Mouse (Mus musculus): Measurements from ENCODE around the gene Ppt2. TPM values are rescaled to one million over a fixed set of nuclear protein-coding genes. Genes with fewer than 3 reads are reported as not detected.

Gene Ppt2
- polyA plus RNA-seq, 1 experiment from 2014 or later = 24.9 TPM

DNA sequence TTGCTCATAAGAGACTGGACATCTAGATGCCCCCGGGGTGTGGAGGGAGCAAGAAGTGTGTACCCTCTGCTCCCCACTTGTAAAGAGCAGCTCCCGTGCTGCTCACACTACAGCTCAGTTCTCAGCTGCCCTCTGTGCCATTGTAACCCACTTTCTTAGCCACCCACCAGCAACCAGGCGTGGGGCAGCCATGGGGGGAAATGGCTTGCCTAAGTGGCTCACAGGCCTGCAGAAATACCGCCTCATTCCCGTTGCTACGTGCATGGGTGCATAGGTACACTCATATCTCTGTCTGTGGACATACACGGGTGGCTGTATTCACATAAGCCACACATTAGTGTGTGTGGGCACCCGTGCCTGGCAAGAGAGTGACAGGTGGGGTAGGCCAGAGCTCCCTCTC is 34.7 kb upstream of the Ppt2 start:
- no peaks in the 10 kb centered on the region for H3K36me3 ChIP-seq (ENCODE audit: insufficient read depth, low read length)
- peaks cover 7% of the 10 kb centered on the region for H3K27me3 ChIP-seq (replicated peaks; ENCODE audit: insufficient read depth, low read length)
- H3K9me3 ChIP-seq (ENCODE audit: low read length) = no peaks in the 10 kb centered on the region
- no peak overlapping the region for H3K27ac ChIP-seq (ENCODE audit: low read length)
- no peak overlapping the region for H3K9ac ChIP-seq (replicated peaks; ENCODE audit: low read depth)
- no peak overlapping the region for H3K4me2 ChIP-seq (replicated peaks; ENCODE audit: low read depth, low read length)
- H3K4me3 ChIP-seq (ENCODE audit: low read depth, low read length) = no peak overlapping the region
- DNase-seq (ENCODE audit: low spot score) = no peak
- WGBS = 83% methylated on average over 8 of the region's 8 CpGs
- no peak for ATAC-seq
- TF ChIP-seq EP300 (IDR thresholded peaks at IDR 0.05) (no peak), CTCF (IDR thresholded peaks at IDR 0.05) (no peak)
- peaks cover 12% of the 10 kb centered on the region; the same call in 1 of the 2 replicates for H3K4me1 ChIP-seq (ENCODE audit: insufficient read depth, low read depth, low read length)

DNA sequence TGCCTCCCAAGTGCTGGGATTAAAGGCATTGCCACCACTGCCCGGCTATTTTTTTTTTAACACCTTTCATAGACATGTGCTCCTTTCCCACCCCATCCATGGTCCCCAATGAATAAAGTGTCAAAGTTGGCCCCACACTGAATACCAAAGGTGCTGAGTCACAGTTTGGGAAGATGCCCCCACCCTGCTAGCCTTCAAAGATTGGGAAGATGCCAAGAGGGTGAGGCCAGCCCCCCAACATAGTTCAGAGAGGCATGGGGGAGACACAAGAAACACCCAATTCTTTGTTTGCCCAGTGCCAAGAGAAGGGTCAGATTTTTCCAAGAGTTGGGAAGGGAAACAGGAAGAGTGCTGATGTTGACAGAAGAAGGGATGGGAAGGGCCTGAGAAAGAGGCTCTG is 34.2 kb upstream of the Ppt2 start:
- no peak overlapping the region for H3K4me3 ChIP-seq (ENCODE audit: low read depth, low read length)
- H3K9ac ChIP-seq (replicated peaks; ENCODE audit: low read depth) = no peak overlapping the region
- no peaks in the 10 kb centered on the region for H3K36me3 ChIP-seq (ENCODE audit: insufficient read depth, low read length)
- H3K4me1 ChIP-seq (ENCODE audit: insufficient read depth, low read depth, low read length) = peaks cover 12% of the 10 kb centered on the region; the same call in 1 of the 2 replicates
- no peaks in the 10 kb centered on the region for H3K9me3 ChIP-seq (ENCODE audit: low read length)
- DNase-seq (ENCODE audit: low spot score) = no peak
- no peak overlapping the region for H3K27ac ChIP-seq (ENCODE audit: low read length)
- WGBS = 90% methylated on average over 1 of the region's 1 CpGs
- no peak for ATAC-seq
- no peak overlapping the region for H3K4me2 ChIP-seq (replicated peaks; ENCODE audit: low read depth, low read length)
- no peak for TF ChIP-seq EP300 (IDR thresholded peaks at IDR 0.05)
- TF ChIP-seq CTCF (IDR thresholded peaks at IDR 0.05) = no peak
- peaks cover 7% of the 10 kb centered on the region for H3K27me3 ChIP-seq (replicated peaks; ENCODE audit: insufficient read depth, low read length)

GRCm38 (mm10) chr17:34661121-34661591 is 32.8 kb upstream of the Ppt2 start:
- Histone ChIP-seq H3K27me3 (replicated peaks; ENCODE audit: insufficient read depth, low read length) (peaks cover 7% of the 10 kb centered on the region), H3K4me2 (replicated peaks; ENCODE audit: low read depth, low read length) (peak overlapping the region; percentile 48), H3K36me3 (ENCODE audit: insufficient read depth, low read length) (no peaks in the 10 kb centered on the region), H3K27ac (ENCODE audit: low read length) (peak overlapping the region; percentile 57; the same call in 1 of the 2 replicates), H3K4me3 (ENCODE audit: low read depth, low read length) (peak overlapping the region; percentile 14; the same call in 1 of the 2 replicates), H3K4me1 (ENCODE audit: insufficient read depth, low read depth, low read length) (peaks cover 12% of the 10 kb centered on the region), H3K9ac (replicated peaks; ENCODE audit: low read depth) (no peak overlapping the region), H3K9me3 (ENCODE audit: low read length) (no peaks in the 10 kb centered on the region)
- DNase-seq (ENCODE audit: low spot score) = peak; percentile 81
- peak; percentile 79 for TF ChIP-seq EP300 (IDR thresholded peaks at IDR 0.05)
- TF ChIP-seq CTCF (IDR thresholded peaks at IDR 0.05) = no peak
- WGBS = 3% methylated on average over 18 of the region's 19 CpGs
- peak; percentile 83 for ATAC-seq

DNA sequence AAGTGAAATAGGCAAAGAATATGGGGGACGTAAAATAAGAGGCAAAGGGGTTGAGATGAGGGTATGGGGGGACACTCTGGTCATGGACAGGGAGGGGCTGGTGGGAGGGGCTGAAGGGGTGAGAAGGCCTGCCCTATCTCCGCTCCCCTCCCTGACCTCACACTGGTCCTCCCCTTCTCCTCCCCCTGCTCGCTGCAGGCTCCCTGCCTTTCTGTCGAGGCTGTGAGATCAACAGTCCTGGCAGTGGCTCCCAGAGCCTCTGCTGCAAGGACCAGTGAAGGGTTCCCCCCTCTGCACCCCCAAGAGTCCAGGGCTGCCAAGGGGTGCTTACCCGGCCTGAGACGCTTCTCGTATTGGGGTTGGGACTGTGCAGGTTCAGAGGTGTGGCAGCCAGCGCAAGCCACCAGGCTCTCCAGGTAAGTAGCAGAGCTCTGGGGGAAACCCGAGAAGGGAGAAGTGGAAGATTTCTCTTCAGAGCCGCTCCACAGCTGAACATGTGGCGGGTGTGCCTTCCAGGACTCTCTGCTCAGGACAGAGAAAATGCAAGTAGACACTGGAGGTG is 32.0 kb upstream of the Ppt2 start:
- no peak overlapping the region; the same call in 1 of the 2 replicates for H3K27ac ChIP-seq (ENCODE audit: low read length)
- DNase-seq (ENCODE audit: low spot score) (no peak), ATAC-seq (no peak)
- peak overlapping the region; percentile 8; the same call in 1 of the 2 replicates for H3K4me3 ChIP-seq (ENCODE audit: low read depth, low read length)
- WGBS = 22% methylated on average over 10 of the region's 11 CpGs
- H3K27me3 ChIP-seq (replicated peaks; ENCODE audit: insufficient read depth, low read length) = peaks cover 7% of the 10 kb centered on the region
- no peaks in the 10 kb centered on the region for H3K9me3 ChIP-seq (ENCODE audit: low read length)
- no peak overlapping the region; the same call in 1 of the 2 replicates for H3K4me2 ChIP-seq (replicated peaks; ENCODE audit: low read depth, low read length)
- H3K9ac ChIP-seq (replicated peaks; ENCODE audit: low read depth) = no peak overlapping the region
- TF ChIP-seq EP300 (IDR thresholded peaks at IDR 0.05) = no peak
- TF ChIP-seq CTCF (IDR thresholded peaks at IDR 0.05) = no peak
- H3K4me1 ChIP-seq (ENCODE audit: insufficient read depth, low read depth, low read length) = peaks cover 13% of the 10 kb centered on the region
- H3K36me3 ChIP-seq (ENCODE audit: insufficient read depth, low read length) = no peaks in the 10 kb centered on the region

DNA sequence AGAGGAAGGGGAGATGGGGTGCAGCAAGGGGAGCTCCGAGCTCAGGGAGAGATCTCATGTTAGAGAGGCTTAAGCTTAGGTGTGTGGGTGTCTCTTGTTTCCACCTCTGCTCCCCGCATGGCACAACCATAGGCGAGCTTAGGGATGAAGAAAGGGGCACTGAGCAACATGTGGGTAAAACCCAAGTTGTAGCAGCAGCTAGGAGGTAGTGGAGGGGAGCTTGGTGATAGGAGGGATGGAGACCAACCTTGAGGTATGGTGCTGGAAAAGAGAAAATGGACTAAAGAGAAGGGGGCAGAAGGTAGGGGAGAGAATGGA is 31.5 kb upstream of the Ppt2 start:
- no peak overlapping the region for H3K4me2 ChIP-seq (replicated peaks; ENCODE audit: low read depth, low read length)
- H3K27ac ChIP-seq (ENCODE audit: low read length) = no peak overlapping the region
- H3K36me3 ChIP-seq (ENCODE audit: insufficient read depth, low read length) = no peaks in the 10 kb centered on the region
- peaks cover 17% of the 10 kb centered on the region for H3K4me1 ChIP-seq (ENCODE audit: insufficient read depth, low read depth, low read length)
- H3K27me3 ChIP-seq (replicated peaks; ENCODE audit: insufficient read depth, low read length) = peaks cover 7% of the 10 kb centered on the region
- no peaks in the 10 kb centered on the region for H3K9me3 ChIP-seq (ENCODE audit: low read length)
- ATAC-seq = no peak
- no peak overlapping the region for H3K9ac ChIP-seq (replicated peaks; ENCODE audit: low read depth)
- no peak for DNase-seq (ENCODE audit: low spot score)
- WGBS = 68% methylated on average over 3 of the region's 3 CpGs
- TF ChIP-seq EP300 (IDR thresholded peaks at IDR 0.05) = no peak
- TF ChIP-seq CTCF (IDR thresholded peaks at IDR 0.05) = no peak
- H3K4me3 ChIP-seq (ENCODE audit: low read depth, low read length) = no peak overlapping the region

DNA sequence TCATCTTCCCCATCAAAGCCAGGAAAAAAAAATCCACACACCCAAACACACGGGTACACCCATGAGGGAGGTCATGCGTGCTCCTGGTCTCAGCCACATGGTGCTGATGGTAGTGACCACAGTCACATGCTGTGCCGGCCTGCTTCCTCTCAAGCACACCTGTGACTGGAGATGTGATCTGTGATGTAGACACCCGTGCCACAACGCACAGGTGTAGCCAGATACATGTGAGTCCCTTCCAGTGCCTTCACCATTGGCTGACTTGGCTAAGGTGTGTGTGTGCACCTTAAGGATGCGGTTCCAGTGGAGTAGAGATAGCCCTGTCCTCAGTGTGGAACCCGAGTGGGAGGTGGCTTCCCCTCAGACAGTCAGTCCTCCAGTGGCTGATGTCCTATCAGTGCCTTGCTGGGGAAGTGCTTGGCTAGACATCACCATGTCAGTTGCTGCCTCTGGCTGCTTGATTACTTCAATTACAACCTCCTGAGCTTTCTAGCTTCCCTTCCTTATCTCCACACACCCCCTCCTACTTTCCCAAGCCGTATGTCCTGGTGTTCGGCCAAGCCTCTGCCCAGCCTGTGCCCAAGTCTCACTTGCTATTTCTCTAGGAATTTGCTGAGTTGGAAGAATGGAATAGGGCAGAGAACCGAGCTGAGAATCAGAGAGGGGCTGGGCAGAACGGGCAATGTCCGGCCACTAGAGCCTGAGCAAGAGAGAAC is 31.0 kb upstream of the Ppt2 start:
- Histone ChIP-seq H3K36me3 (ENCODE audit: insufficient read depth, low read length) (no peaks in the 10 kb centered on the region), H3K9me3 (ENCODE audit: low read length) (no peaks in the 10 kb centered on the region), H3K4me2 (replicated peaks; ENCODE audit: low read depth, low read length) (no peak overlapping the region), H3K9ac (replicated peaks; ENCODE audit: low read depth) (no peak overlapping the region), H3K27ac (ENCODE audit: low read length) (no peak overlapping the region), H3K27me3 (replicated peaks; ENCODE audit: insufficient read depth, low read length) (peaks cover 7% of the 10 kb centered on the region; the same call in 1 of the 2 replicates), H3K4me3 (ENCODE audit: low read depth, low read length) (no peak overlapping the region), H3K4me1 (ENCODE audit: insufficient read depth, low read depth, low read length) (peaks cover 17% of the 10 kb centered on the region)
- DNase-seq (ENCODE audit: low spot score) (no peak), ATAC-seq (no peak)
- 53% methylated on average over 12 of the region's 12 CpGs for WGBS
- TF ChIP-seq EP300 (IDR thresholded peaks at IDR 0.05) (no peak), CTCF (IDR thresholded peaks at IDR 0.05) (no peak)
